Mouse (Mus musculus) brain, embryonic 14.5 days (tissue): ENCODE measurements around the gene Osgep.
"Not testable (repeated sequence)": the region's sequence is repeated elsewhere in the genome, so short reads cannot be mapped to it uniquely, and the experiment has no call there.

ENCODE experiments used
- CTCF ChIP-seq: fragments of 200-500 bp; IDR thresholded peaks from 2 replicates; pipeline ENCODE4 v1.5.1; 2012; ENCODE audit warnings: inconsistent platforms, mild to moderate bottlenecking, moderate library complexity, borderline replicate concordance; ENCODE audit not compliant: insufficient read depth, insufficient read length; ENCODE audit errors: extremely low read depth
- POLR2A ChIP-seq: fragments of 200-500 bp; IDR thresholded peaks from 2 replicates; pipeline ENCODE4 v1.6.1; 2012; ENCODE audit warnings: mild to moderate bottlenecking, inconsistent platforms, borderline replicate concordance; ENCODE audit not compliant: poor library complexity, insufficient read depth, insufficient read length, severe bottlenecking; ENCODE audit errors: extremely low read depth

- TF ChIP-seq CTCF, POLR2A: not testable (repeated sequence)
These were observed 20.0 kb upstream of the Osgep start for GRCm38 (mm10) chr14:50944668-50945033.
